Mouse (Mus musculus) testis, postnatal 14 days (tissue): ENCODE measurements around the gene Cyp4a30b.
"Not testable (repeated sequence)": the region's sequence is repeated elsewhere in the genome, so short reads cannot be mapped to it uniquely, and the experiment has no call there.

Experiments used
- DNase-seq: peaks from one replicate; pipeline ENCODE4 v3.0.0; 2021; ENCODE audit warnings: low spot score

The Cyp4a30b gene

DNA sequence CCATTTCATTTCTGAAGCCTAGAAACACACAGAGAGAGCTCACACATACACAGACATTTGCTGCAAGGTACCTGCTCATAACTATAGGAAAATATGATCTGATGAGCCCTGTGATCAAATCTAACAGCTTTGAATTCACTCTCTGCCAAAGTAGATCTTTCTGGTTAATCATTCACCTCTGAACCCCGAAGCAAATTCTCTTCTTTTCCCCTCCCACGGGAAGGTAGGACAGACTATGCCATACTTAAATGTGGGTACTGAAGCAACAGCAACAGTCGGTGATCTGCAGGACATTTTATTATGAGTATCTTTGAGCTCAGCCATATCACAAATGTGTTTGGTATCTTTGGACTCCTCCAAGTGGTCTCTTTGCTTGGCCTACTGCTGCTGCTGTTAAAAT is at the start of gene Cyp4a30b:
Gene Cyp4a30b, plus strand, starts transcription at position 301 of the 400 bp plus-strand sequence.
- DNase-seq = no peak

DNA sequence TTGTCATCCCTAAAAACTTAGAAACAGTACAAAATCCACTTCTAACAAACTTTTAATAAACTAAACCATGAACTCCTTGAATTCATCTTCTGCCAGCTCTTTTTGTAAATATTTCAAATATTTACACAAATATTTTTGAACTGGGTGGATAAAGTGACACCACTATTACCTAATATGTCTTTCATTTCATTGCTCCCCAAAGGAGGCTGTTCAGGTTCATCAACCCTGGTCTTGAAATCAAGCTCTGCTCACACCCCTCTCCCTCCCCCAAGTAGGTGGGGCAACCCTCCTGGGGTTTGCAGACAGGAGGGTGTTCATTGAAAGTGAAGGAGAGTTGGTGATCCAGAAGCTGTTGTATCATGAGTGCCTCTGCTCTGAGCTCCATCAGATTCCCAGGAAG is 41.1 kb upstream of the Cyp4a30b start, which contains the start of gene Cyp4a12b:
Gene Cyp4a12b, plus strand, starts transcription at position 301 of the 400 bp plus-strand sequence.
- DNase-seq = not testable (repeated sequence)

DNA sequence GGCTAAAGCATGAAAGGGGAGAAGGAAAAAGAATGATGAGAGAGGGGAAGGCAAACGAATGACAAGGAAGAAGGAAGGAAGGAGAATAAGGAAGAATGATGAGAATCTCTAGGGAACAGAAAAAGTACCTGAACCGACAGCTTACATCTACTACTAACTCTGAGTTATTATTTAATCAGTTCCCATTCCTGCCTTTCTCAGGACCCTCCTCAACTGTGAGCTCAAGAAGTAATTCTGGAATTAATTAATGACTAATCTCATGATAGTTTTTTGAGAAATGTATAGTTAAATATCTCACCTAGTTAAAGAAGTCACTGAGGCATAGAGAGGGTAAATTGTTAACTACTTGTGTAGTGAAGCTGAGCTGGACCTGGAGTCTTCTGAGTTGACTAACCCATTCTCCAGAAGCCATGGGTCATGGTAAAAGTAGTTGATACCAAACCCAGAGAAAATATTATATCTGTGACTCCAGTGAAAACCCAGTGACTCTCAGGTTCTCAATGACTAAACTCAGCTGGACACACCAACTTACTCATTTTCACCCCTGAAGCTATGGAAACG is 1.7 kb upstream of the Cyp4a30b start:
- DNase-seq = no peak

DNA sequence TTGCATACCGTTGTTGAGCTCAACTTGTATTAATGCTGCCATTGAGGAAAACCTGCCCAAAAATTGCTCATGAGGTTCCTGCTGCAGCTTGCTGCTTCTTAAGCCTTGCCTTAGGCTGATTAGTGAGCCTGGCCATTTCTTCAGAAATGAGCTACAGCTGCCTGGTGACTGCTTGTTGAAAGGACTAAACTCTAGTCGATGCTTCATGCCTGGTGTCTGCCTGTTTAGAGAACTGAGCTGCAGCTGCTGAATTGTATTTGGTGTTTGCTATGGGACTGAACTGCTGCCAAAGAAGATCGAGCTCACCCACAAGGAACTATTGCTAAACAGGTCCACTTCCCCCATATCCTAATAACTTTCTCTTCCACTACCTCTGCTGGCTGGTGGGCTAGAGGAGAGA is 21.2 kb downstream of the Cyp4a30b start:
- not testable (repeated sequence) for DNase-seq

DNA sequence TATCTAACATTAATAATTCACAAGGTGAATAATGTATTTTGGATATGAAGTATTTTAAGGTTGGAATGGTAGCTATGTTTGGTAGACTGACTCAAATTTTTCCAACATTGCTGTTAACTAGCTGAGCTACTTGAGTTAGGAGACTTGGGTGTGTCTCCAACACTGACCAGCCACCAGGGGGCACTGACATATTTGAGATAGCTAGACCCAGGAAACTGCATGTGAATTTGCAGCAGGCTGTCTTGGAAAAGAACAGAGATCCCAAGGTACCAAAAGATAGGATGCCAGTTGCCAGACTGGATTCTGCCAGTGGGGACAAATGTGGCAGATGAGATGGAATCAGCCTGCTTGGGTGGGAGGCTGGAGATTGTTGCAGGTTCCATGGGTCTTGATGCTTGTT is 23.6 kb downstream of the Cyp4a30b start:
- not testable (repeated sequence) for DNase-seq

DNA sequence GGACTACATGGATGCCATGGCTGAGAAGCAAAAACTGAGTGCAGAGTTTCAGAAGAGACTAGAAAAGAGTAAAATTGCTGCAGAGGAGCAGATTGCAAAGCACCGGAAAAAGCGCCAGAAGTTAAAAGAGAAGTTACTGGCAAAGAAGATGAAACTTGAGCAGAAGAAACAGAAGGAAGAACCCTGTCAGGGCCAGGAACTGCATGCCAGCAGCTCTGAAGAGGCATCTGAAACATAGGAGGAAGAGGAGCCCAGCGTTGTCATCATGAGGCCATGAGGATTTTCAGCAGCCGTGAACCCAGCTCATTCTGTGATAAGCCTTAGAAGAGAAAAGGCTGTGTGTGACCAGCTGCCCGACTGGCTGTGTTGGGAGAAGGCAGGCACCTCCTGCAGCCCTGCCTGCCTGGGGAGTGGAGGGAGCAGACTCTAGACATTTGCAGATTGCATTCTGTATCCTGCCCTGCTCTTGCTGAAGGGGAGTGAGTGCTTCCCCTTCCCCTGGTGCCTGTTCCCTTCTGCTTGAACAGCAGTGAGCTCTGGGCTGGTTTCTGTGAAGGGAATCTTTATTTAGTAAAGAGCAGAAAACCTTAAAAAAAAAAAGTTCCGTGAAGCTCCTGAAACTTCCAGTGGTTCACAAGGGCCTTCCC is 28.7 kb downstream of the Cyp4a30b start:
- DNase-seq = no peak

DNA sequence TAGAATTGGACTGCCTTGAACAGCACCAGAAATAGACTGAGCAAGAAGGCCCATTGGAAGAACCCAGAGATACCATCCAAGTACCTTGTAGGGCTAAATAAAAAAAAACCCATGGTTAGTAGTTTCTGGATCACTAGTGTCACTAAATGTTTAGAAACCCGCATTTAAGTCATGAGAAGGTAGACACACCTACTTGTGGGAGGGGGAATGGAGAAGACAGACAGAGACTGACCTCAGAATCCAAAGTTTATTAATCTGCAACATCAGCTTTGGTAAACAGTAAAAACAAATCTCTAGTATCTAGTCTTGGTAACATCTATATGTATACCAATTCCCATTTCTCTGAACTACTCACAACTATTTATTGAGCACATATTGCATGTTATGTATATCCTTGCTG is 43.6 kb downstream of the Cyp4a30b start, which contains the start of gene Cyp4a14:
Gene Cyp4a14, minus strand, starts transcription at position 142 of the 400 bp plus-strand sequence.
- DNase-seq = no peak

DNA sequence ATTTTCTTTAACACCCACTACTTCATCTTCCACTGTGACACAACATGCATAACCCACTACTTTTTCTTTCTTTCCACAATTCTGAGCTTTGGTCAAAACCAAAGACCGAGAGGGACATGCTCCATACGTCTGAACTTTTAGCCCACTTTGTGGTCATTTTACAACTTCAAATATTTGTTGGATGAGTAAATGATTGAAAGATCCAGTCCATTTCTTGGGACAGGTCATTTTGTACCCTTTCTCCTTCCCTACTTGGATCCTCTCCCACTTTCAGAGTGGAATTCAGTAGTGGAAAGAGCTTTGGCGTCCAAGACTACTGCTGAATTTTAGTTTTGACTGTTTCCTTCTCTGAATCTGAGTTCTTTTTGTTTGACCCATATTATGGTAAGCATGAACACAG is 45.1 kb downstream of the Cyp4a30b start:
- no peak for DNase-seq

DNA sequence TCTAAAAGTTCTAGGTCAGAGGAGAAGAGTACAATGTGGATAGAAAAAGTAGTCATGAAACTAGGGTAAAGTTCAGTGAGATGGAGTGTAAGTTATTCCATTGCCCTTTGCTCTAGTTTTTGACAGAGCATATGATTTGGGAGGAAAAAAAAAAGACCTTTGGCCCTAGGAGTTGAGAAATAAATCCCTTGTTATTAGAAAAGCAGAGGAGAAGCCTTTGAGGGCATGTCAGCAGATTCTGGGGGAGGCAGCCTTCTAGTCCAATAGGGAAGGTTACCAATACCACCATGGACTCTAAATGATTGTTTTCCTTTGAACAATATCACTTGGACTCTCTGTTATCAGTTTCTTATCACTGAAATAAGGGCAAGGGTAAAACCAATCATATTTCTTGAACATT is 61.6 kb downstream of the Cyp4a30b start:
- not testable (repeated sequence) for DNase-seq

DNA sequence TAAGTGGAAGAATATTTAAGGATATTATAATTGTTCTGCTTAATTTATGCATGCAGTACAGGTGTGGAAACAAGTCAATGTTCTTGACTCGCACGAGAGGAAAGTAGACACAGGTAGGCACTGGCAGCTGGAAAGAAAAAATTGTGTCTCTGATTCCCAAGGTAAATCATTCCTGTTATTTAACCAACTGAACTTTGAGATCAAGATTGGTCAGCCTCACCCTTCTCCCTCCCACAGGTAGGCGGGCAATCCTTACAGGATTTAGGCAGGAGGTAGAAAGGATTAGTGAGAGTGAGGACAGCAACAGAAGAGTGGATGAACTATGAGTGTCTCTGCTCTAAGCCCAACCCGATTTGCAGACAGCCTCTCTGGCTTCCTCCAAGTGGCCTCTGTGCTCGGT is 65.6 kb downstream of the Cyp4a30b start, which contains the start of gene Cyp4a10:
Gene Cyp4a10, plus strand, starts transcription at position 265 of the 400 bp plus-strand sequence.
- DNase-seq = not testable (repeated sequence)

DNA sequence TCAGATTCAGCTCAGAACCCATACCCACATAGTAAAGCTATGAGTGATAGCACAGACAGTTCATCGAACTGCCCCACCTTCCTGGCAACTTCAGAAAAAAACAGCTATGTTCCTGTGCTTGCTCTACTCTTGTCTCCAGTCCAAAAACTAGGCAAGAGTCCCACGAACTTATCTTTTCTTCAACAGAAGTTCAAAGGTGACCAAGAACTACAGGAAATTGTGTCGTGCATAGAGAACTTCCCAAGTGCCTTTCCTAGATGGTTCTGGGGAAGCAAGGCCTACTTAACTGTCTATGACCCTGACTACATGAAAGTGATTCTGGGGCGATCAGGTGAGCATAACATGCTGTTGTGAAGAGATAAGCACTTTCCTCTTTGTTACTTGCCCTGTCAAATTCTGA is 67.0 kb downstream of the Cyp4a30b start:
- no peak for DNase-seq
